Mouse (Mus musculus): ENCODE data around the gene Crlf1.
"Not testable (repeated sequence)": the region's sequence is repeated elsewhere in the genome, so short reads cannot be mapped to it uniquely, and the experiment has no call there.

Crlf1 gene

GRCm38 (mm10) chr8:70495001-70495770, 2.2 kb downstream of the Crlf1 start:
- DNase-seq (ENCODE audit: low spot score in 2 of 2): no peak

- DNase-seq (ENCODE audit: low spot score in 2 of 2): no peak
These were observed 2.8 kb downstream of the Crlf1 start for GRCm38 (mm10) chr8:70495771-70496062.

GRCm38 (mm10) chr8:70500386-70501301, 7.7 kb downstream of the Crlf1 start:
- no peak for DNase-seq (ENCODE audit: low spot score in 2 of 2)

- DNase-seq (ENCODE audit: low spot score in 2 of 2): no peak
These were observed 9.0 kb downstream of the Crlf1 start for GRCm38 (mm10) chr8:70501820-70502529.

- DNase-seq (ENCODE audit: low spot score in 2 of 2): no peak
These were observed 9.6 kb downstream of the Crlf1 start for GRCm38 (mm10) chr8:70502540-70502939.

GRCm38 (mm10) chr8:70503062-70503750, 10.2 kb downstream of the Crlf1 start:
- DNase-seq (ENCODE audit: low spot score in 2 of 2): peak in 1 of 2 experiments; percentile 50

GRCm38 (mm10) chr8:70504291-70504716, 11.3 kb downstream of the Crlf1 start:
- peak; percentile 47 to 53 for DNase-seq (ENCODE audit: low spot score in 2 of 2)

- DNase-seq (ENCODE audit: low spot score in 2 of 2): peak; percentile 83 to 93
These were observed 11.9 kb downstream of the Crlf1 start for GRCm38 (mm10) chr8:70504851-70505250.

- DNase-seq (ENCODE audit: low spot score in 2 of 2): no peak
These were observed 12.9 kb downstream of the Crlf1 start for GRCm38 (mm10) chr8:70505698-70506327.

- DNase-seq (ENCODE audit: low spot score in 2 of 2): peak; percentile 94 to 97
These were observed 13.5 kb downstream of the Crlf1 start, which contains the start of gene Rex1bd for GRCm38 (mm10) chr8:70506328-70507026. Gene Rex1bd (minus strand): TSS chr8:70506752.

GRCm38 (mm10) chr8:70507027-70507393, 14.1 kb downstream of the Crlf1 start:
- DNase-seq (ENCODE audit: low spot score in 2 of 2): no peak

- DNase-seq (ENCODE audit: low spot score in 2 of 2): no peak
These were observed 16.5 kb downstream of the Crlf1 start for GRCm38 (mm10) chr8:70509281-70509952.

- peak; percentile 98 for DNase-seq (ENCODE audit: low spot score in 2 of 2)
These were observed 17.4 kb downstream of the Crlf1 start, which contains the start of gene Uba52 for GRCm38 (mm10) chr8:70510228-70510915. Gene Uba52 (minus strand): TSS chr8:70510801.

- DNase-seq (ENCODE audit: low spot score in 2 of 2): not testable (repeated sequence)
These were observed 18.2 kb downstream of the Crlf1 start for GRCm38 (mm10) chr8:70511174-70511573.

GRCm38 (mm10) chr8:70511770-70512169, 18.8 kb downstream of the Crlf1 start:
- no peak for DNase-seq (ENCODE audit: low spot score in 2 of 2)

GRCm38 (mm10) chr8:70512253-70512903, 19.4 kb downstream of the Crlf1 start:
- DNase-seq (ENCODE audit: low spot score in 2 of 2): no peak

GRCm38 (mm10) chr8:70513441-70513840, 20.5 kb downstream of the Crlf1 start:
- peak; percentile 76 for DNase-seq (ENCODE audit: low spot score in 2 of 2)

GRCm38 (mm10) chr8:70517940-70518643, 25.1 kb downstream of the Crlf1 start:
- DNase-seq (ENCODE audit: low spot score in 2 of 2): no peak
